Comparison of ENCODE assay signal across 8 mouse cellular contexts in the genomic region with DNA sequence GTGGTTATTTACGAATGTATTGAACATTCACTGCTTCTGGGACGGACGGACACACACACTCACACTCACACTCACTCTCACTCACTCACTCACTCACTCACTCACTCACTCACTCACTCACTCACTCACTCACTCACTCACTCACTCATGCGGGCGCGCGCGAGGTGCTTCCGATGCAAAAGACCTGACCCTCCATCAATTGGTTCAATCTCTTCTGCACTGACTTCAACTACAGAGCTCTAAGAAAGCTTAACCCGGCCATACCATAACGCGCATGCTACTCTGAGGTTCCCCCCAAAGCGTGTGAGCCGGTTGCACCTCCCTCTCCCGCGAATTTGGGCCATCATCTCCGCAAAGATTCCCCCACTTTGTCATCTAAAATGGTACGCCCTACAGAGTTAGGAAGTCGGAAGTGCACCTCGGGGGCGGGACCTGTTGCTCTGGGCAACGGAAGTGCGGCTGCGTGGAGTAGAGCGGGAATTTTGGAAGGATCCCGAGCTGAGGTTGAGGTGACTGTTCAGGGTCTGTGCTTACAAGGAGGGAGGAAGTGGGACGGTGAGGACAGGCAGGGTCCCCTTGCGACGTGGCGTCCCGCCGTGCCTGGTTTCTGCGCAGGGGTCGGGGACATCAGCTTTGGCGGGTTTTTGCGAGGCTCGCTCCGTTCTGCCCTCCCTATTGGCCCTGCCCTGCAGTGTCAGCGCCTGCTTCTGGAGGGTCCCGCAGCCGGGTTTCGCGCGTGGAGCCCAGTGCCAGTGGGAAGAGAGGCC. TPM values are rescaled to one million over a fixed set of nuclear protein-coding genes. Genes with fewer than 3 reads are reported as not detected.
DNase-seq lines count a peak whose midpoint lies in the region; ATAC-seq and TF ChIP-seq lines count a peak whose summit lies in the region.

Gene Fanci, plus strand, starts transcription at position 47 of the 767 bp plus-strand sequence.

- under 1% methylated on average over 44 of the region's 44 CpGs for WGBS in kidney, embryonic 14.5 days
- under 1% methylated on average over 44 of the region's 44 CpGs for WGBS in limb, embryonic 15.5 days

- TF ChIP-seq POLR2A in bone marrow macrophage, adult 2 months (IDR thresholded peaks at IDR 0.05; ENCODE audit: borderline replicate concordance, low read depth, low read length) = no peak
- peak; percentile 60 for TF ChIP-seq POLR2A in embryonic fibroblast, embryonic 13.5 days (IDR thresholded peaks at IDR 0.05; ENCODE audit: low read depth, low read length)

- no peaks in the 10 kb centered on the region for H3K9me3 ChIP-seq in kidney, embryonic 14.5 days (ENCODE audit: control insufficient read depth, low read length)
- H3K9me3 ChIP-seq in limb, embryonic 15.5 days = no peaks in the 10 kb centered on the region

- peak within 1 kb of the TSS; percentile 71 for H3K9ac ChIP-seq in kidney, embryonic 14.5 days (ENCODE audit: low read depth, low read length)
- peak within 1 kb of the TSS; percentile 55 for H3K9ac ChIP-seq in limb, embryonic 15.5 days

- no peak for TF ChIP-seq CTCF in bone marrow macrophage, adult 2 months (IDR thresholded peaks at IDR 0.05; ENCODE audit: low read depth, low read length)
- TF ChIP-seq CTCF in embryonic fibroblast, embryonic 13.5 days (IDR thresholded peaks at IDR 0.05; ENCODE audit: borderline replicate concordance, insufficient read depth, low read length) = no peak

- H3K27me3 ChIP-seq in kidney, embryonic 14.5 days (ENCODE audit: control insufficient read depth, insufficient read depth, low read length) = no peaks in the 10 kb centered on the region
- H3K27me3 ChIP-seq in limb, embryonic 15.5 days = no peaks in the 10 kb centered on the region

- DNase-seq in A20 (ENCODE audit: low read depth, low spot score) = peak; percentile 98
- DNase-seq in heart, adult 9 months (ENCODE audit: low spot score in 2 of 2) = peak; percentile 84 to 93
- peak; percentile 73 to 82 for DNase-seq in monocyte, adult 2 months (ENCODE audit: low read depth in 1 of 2, low spot score in 2 of 2)
- DNase-seq in spleen, postnatal 36 days (ENCODE audit: low spot score in 2 of 2) = peak; percentile 88 to 92

- H3K4me2 ChIP-seq in kidney, embryonic 14.5 days (replicated peaks; ENCODE audit: low read depth, low read length) = peak within 1 kb of the TSS; percentile 96
- peak within 1 kb of the TSS; percentile 98 for H3K4me2 ChIP-seq in limb, embryonic 15.5 days

- H3K27ac ChIP-seq in bone marrow macrophage, adult 2 months (ENCODE audit: insufficient read depth, low read depth, low read length) = peak within 1 kb of the TSS; percentile 53
- no peak within 1 kb of the TSS for H3K27ac ChIP-seq in embryonic fibroblast, embryonic 13.5 days (ENCODE audit: insufficient read depth, low read length)
- peak within 1 kb of the TSS; percentile 82 for H3K27ac ChIP-seq in kidney, embryonic 14.5 days (ENCODE audit: low read depth, low read length)
- peak within 1 kb of the TSS; percentile 95 for H3K27ac ChIP-seq in limb, embryonic 15.5 days

- peak; percentile 93 for ATAC-seq in kidney, embryonic 14.5 days (ENCODE audit: low FRiP score, low TSS enrichment)
- peak; percentile 90 for ATAC-seq in limb, embryonic 15.5 days (ENCODE audit: insufficient number of reproducible peaks, low FRiP score, low TSS enrichment, low read depth)

- H3K4me1 ChIP-seq in bone marrow macrophage, adult 2 months (ENCODE audit: control insufficient read depth, insufficient read depth, low read length) = peaks cover 4% of the 10 kb centered on the region
- no peaks in the 10 kb centered on the region for H3K4me1 ChIP-seq in embryonic fibroblast, embryonic 13.5 days (ENCODE audit: control insufficient read depth, insufficient read depth, low read length)
- peaks cover 3% of the 10 kb centered on the region; the same call in 1 of the 2 replicates for H3K4me1 ChIP-seq in kidney, embryonic 14.5 days (ENCODE audit: control insufficient read depth, insufficient read depth, low read length)
- peaks cover 13% of the 10 kb centered on the region for H3K4me1 ChIP-seq in limb, embryonic 15.5 days

- peak within 1 kb of the TSS; percentile 87 for H3K4me3 ChIP-seq in bone marrow macrophage, adult 2 months (ENCODE audit: insufficient read depth, low read length)
- H3K4me3 ChIP-seq in embryonic fibroblast, embryonic 13.5 days (ENCODE audit: insufficient read depth, low read length) = peak within 1 kb of the TSS; percentile 77
- H3K4me3 ChIP-seq in kidney, embryonic 14.5 days (ENCODE audit: low read length) = peak within 1 kb of the TSS; percentile 72
- H3K4me3 ChIP-seq in limb, embryonic 15.5 days = peak within 1 kb of the TSS; percentile 60

- no peaks in the 10 kb centered on the region for H3K36me3 ChIP-seq in kidney, embryonic 14.5 days (ENCODE audit: control insufficient read depth, insufficient read depth, low read length)
- H3K36me3 ChIP-seq in limb, embryonic 15.5 days = no peaks in the 10 kb centered on the region

RNA-seq across cellular contexts. Expression of gene Fanci, which starts in this region (rescaled TPM):
- polyA plus RNA-seq in bone marrow macrophage, adult 2 months (2012; ENCODE audit: insufficient read depth, insufficient read length, missing spikeins) = 3.3 and 4.9 TPM in 2 replicates
- polyA plus RNA-seq in embryonic fibroblast, embryonic 13.5 days (2011; ENCODE audit: insufficient read length, low read depth, missing spikeins) = 6.1 and 10.7 TPM in 2 replicates
- 7.2 and 13.5 TPM in 2 replicates for polyA plus RNA-seq in kidney, embryonic 14.5 days (2014; fragmentation: Nextera tagmentation; extraction: Ambion mirVana)
- polyA plus RNA-seq in limb, embryonic 15.5 days (2015; fragmentation: Nextera tagmentation; extraction: Ambion mirVana) = 6.1 and 6.2 TPM in 2 replicates
